Mouse (Mus musculus) liver, embryonic 12.5 days (tissue): Measurements from ENCODE around the gene 4933416C03Rik. TPM values are rescaled to one million over a fixed set of nuclear protein-coding genes. Genes with fewer than 3 reads are reported as not detected.

Source experiments
- ATAC-seq: fragments of 200-750 bp; cut with Nextera tagmentation; 2 replicates; pipeline ENCODE4 v1.8.0; 2017; ENCODE audit warnings: moderate number of reproducible peaks, mild to moderate bottlenecking, moderate library complexity
- H3K27ac ChIP-seq: fragments of 300-500 bp; sonication (generic); 2 replicates; pipeline ENCODE4 v1.5.1; 2016; ENCODE audit warnings: mild to moderate bottlenecking
- H3K27me3 ChIP-seq: fragments of 300-500 bp; sonication (generic); replicated peaks from 2 replicates; pipeline ENCODE4 v1.6.1; 2016; ENCODE audit warnings: mild to moderate bottlenecking, moderate library complexity
- H3K36me3 ChIP-seq: fragments of 300-500 bp; sonication (generic); 2 replicates; pipeline ENCODE4 v1.6.1; 2016; ENCODE audit warnings: mild to moderate bottlenecking, moderate library complexity
- H3K4me1 ChIP-seq: fragments of 300-500 bp; sonication (generic); 2 replicates; pipeline ENCODE4 v1.6.1; 2016
- H3K4me2 ChIP-seq: fragments of 300-500 bp; sonication (generic); 2 replicates; pipeline ENCODE4 v1.6.1; 2016; ENCODE audit warnings: mild to moderate bottlenecking, moderate library complexity
- H3K4me3 ChIP-seq: fragments of 300-500 bp; sonication (generic); 2 replicates; pipeline ENCODE4 v1.5.1; 2016; ENCODE audit warnings: mild to moderate bottlenecking, moderate library complexity
- H3K9ac ChIP-seq: fragments of 300-500 bp; sonication (generic); 2 replicates; pipeline ENCODE4 v1.6.1; 2016; ENCODE audit warnings: mild to moderate bottlenecking, moderate library complexity
- H3K9me3 ChIP-seq: fragments of 300-500 bp; sonication (generic); replicated peaks from 2 replicates; pipeline ENCODE4 v1.6.1; 2016; ENCODE audit warnings: mild to moderate bottlenecking, moderate library complexity
- WGBS: fragments of 180-500 bp; shearing (Covaris S2); methylation state at CpG from one replicate; pipeline ENCODE4 v1.1.7; 2016; ENCODE audit not compliant: insufficient replicate concordance; 5-methylcytosine and 5-hydroxymethylcytosine counted together
- polyA plus RNA-seq: library from polyadenylated mRNA; unstranded; fragments of >200 nt; fragmentation: Nextera tagmentation; extraction: Ambion mirVana; gene quantifications from 2 replicates; pipeline ENCODE4 v1.2.1, GENCODE M21; 2016

4933416C03Rik gene
- polyA plus RNA-seq: not detected in 2 replicates

DNA sequence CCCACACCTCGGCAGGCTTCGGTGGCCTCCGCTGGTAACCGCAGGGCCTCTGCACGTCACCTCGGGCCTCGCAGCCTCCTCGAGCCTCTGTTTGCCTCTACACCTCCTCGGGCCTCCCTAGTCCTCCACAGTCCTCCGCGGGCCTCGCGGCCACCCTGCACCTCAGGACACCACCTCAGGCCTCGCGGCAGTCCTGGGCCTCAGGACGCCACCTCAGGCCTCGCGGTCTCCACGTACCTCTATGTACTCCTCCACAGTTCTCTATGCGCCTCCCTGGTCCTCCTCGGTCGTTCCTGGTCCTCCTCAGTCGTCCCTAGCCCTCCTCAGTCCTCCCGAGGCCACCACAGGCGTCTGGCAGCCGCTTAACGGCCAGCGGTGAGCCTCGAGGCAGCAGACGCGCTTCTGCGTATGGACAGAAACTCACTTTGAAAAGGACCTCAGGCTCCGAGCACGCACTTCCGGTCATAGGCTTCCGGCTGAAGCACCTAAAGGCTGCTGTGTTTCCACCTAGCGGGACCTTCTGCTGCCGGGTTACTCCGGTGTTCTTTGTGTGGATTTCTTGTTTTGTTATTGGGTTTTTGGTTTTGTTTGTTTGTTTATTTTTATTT lies at the start of gene 4933416C03Rik:
Gene 4933416C03Rik (minus strand): TSS at position 51 of the 608 bp plus-strand sequence.
- 86% methylated on average over 39 of the region's 39 CpGs for WGBS
- H3K27ac ChIP-seq: no peak within 1 kb of the TSS
- H3K27me3 ChIP-seq: no peaks in the 10 kb centered on the region
- no peak within 1 kb of the TSS for H3K4me3 ChIP-seq
- H3K4me1 ChIP-seq: no peaks in the 10 kb centered on the region
- no peaks in the 10 kb centered on the region for H3K36me3 ChIP-seq
- H3K9me3 ChIP-seq: peaks cover 5% of the 10 kb centered on the region; the same call in 1 of the 2 replicates
- H3K9ac ChIP-seq: no peak within 1 kb of the TSS
- no peak within 1 kb of the TSS for H3K4me2 ChIP-seq
- ATAC-seq: no peak

DNA sequence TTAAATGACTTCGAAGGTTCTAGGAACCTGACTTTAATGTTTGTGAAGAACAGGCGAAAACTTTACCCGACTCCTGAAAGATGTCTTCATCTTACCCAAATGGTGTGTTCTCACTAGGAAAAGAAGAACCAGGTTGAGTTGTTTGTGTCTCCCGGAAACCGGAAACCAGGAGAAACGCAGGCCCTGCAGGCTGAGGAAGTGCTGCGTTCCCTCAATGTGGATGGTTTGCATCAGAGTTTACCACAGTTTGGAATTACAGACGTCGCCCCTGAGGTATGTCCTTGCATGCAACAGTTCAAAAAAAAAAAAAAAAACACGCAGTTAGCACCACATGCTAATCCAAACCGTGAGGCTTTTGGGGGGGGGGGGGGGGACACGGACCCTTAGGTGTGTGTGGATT lies 48.6 kb upstream of the 4933416C03Rik start:
- H3K4me1 ChIP-seq: no peaks in the 10 kb centered on the region
- H3K27ac ChIP-seq: no peak overlapping the region
- H3K36me3 ChIP-seq: no peaks in the 10 kb centered on the region
- H3K27me3 ChIP-seq: no peaks in the 10 kb centered on the region
- H3K4me2 ChIP-seq: no peak overlapping the region
- H3K9me3 ChIP-seq: no peaks in the 10 kb centered on the region
- no peak overlapping the region for H3K4me3 ChIP-seq
- no peak overlapping the region for H3K9ac ChIP-seq
- WGBS: 53% methylated on average over 10 of the region's 12 CpGs
- no peak for ATAC-seq

DNA sequence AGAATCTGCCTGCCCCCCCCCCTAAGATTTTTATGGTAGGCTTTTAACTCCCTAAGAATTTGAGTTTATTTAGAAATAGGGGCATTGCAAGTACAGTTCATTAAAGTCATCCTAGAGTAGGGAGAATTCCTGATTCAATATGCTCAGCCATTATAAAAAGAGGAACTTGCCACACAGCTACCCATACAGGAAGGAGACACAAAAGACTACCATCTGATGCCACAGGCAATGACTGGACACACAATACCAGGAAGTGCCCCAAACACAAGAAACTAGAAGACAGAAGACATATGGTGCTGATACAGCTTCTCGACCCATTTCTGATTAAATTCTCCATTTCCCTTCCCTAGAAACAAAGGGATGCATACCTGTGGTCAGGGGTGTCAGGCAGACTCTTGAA lies 43.0 kb upstream of the 4933416C03Rik start:
- 0% methylated on average over 1 of the region's 1 CpGs for WGBS
- H3K9ac ChIP-seq: no peak overlapping the region
- no peak overlapping the region for H3K4me3 ChIP-seq
- H3K9me3 ChIP-seq: peaks cover 4% of the 10 kb centered on the region; the same call in 1 of the 2 replicates
- no peaks in the 10 kb centered on the region for H3K36me3 ChIP-seq
- ATAC-seq: no peak
- no peaks in the 10 kb centered on the region for H3K27me3 ChIP-seq
- no peaks in the 10 kb centered on the region for H3K4me1 ChIP-seq
- no peak overlapping the region for H3K27ac ChIP-seq
- H3K4me2 ChIP-seq: no peak overlapping the region

DNA sequence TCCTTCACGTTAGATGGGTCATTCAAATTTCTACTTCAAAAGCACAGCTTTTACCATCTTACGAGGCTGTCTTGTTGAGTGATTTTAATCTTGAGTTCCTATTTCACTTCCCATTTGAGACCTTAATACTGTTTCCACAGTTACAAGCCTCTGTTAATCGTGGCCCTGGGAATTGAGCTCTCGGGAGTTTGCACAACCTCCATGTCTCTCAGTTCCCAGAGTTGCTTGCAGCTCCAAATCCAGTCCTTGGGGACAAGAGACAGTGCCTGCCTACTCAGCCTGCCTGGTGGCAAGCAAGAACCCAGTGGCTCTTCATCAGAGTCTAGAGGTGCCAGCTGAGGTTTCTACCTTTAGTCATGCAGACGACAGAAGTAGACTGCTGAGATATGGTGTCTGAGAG lies 41.0 kb upstream of the 4933416C03Rik start:
- H3K9me3 ChIP-seq: peaks cover 4% of the 10 kb centered on the region; the same call in 1 of the 2 replicates
- H3K27me3 ChIP-seq: no peaks in the 10 kb centered on the region
- no peak for ATAC-seq
- H3K4me3 ChIP-seq: no peak overlapping the region
- no peak overlapping the region for H3K4me2 ChIP-seq
- H3K36me3 ChIP-seq: no peaks in the 10 kb centered on the region
- no peak overlapping the region for H3K27ac ChIP-seq
- no peaks in the 10 kb centered on the region for H3K4me1 ChIP-seq
- WGBS: 74% methylated on average over 5 of the region's 5 CpGs
- H3K9ac ChIP-seq: no peak overlapping the region

DNA sequence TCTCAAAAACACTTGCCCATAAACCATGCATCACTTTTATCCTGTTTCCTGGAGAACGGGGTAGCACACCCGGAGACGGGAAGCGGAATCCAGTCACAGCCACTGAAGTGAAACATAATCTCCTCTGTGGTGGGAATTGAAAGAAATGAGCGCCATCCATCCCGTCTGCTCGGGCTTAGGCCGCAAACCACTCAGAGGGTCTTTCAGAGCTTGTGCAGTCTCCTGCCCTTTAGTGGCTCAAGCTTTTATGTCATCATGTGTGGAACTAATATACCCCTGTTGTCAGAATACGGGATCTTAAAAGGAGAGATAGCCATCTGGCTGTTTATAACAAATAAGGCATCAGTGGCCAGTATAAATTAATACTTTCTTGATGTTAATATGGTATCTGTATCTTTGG lies 32.4 kb upstream of the 4933416C03Rik start:
- Histone ChIP-seq H3K9ac (no peak overlapping the region), H3K27me3 (no peaks in the 10 kb centered on the region), H3K4me3 (no peak overlapping the region), H3K4me2 (no peak overlapping the region), H3K36me3 (no peaks in the 10 kb centered on the region), H3K4me1 (no peaks in the 10 kb centered on the region), H3K9me3 (no peaks in the 10 kb centered on the region), H3K27ac (no peak overlapping the region)
- 75% methylated on average over 9 of the region's 9 CpGs for WGBS
- ATAC-seq: no peak

DNA sequence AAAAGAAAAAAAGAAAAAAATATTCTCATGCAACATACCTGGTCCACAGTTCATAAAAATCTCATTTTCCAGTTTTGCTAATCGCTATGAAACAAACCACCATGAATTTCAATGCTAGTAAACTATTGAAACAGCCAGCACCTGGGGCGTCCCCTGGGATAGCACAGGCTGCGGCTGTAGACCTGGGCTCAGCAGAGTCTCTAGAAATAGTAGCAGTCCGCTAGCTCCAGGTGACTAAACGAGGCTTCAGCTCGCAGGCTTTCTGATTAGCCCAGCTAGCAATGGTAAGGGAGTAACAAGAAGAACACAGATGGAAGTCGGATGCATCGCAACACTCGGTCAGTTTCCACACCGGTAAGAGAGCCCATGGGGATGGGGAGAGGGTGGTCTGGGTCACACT lies 30.0 kb upstream of the 4933416C03Rik start:
- H3K27me3 ChIP-seq: no peaks in the 10 kb centered on the region
- H3K9ac ChIP-seq: no peak overlapping the region
- H3K4me3 ChIP-seq: no peak overlapping the region
- H3K27ac ChIP-seq: no peak overlapping the region
- ATAC-seq: no peak
- H3K9me3 ChIP-seq: no peaks in the 10 kb centered on the region
- H3K4me1 ChIP-seq: no peaks in the 10 kb centered on the region
- no peak overlapping the region for H3K4me2 ChIP-seq
- WGBS: 77% methylated on average over 10 of the region's 10 CpGs
- H3K36me3 ChIP-seq: no peaks in the 10 kb centered on the region

DNA sequence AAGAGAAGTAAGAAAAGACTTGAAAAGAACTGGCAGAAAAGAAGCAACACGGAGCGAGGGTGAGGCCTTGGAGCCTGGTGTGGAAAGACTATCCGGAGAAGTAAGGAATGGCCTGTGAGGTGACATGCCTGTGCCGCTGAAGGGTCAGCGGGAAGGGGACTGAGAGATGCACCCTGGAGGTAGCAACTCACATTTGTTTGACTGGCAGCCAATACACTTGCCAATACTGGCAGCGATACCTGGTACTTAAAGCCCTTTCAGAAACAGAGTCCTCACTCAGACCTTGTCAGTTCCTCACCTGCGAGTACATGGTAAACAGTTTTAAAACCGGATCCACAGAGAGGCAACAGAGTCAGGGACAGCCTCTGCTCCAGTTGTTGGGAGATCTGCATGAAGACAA lies 26.5 kb upstream of the 4933416C03Rik start:
- Histone ChIP-seq H3K27me3 (no peaks in the 10 kb centered on the region), H3K4me3 (no peak overlapping the region), H3K4me1 (no peaks in the 10 kb centered on the region), H3K27ac (no peak overlapping the region), H3K4me2 (no peak overlapping the region), H3K9ac (no peak overlapping the region), H3K9me3 (no peaks in the 10 kb centered on the region), H3K36me3 (no peaks in the 10 kb centered on the region)
- 70% methylated on average over 8 of the region's 8 CpGs for WGBS
- no peak for ATAC-seq

DNA sequence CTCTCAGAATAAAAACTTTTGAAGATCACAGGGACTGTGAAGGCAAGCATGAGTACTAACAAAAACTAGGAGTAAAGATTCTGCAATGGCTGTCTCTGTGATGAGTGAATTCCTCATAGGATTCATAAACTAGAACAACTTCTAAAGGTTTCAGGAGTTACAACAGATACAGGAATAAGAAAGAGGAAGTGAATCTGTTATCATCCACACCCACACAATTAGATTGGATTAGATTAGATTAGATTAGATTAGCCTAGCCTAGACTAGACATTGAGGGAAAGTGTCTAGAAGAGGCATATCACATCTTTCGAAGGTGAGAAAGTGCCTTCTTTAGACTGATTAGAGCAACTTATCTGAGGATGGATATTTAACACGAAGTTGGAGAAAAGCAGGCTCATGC lies 21.5 kb upstream of the 4933416C03Rik start:
- Histone ChIP-seq H3K9me3 (no peaks in the 10 kb centered on the region), H3K27ac (no peak overlapping the region), H3K4me3 (no peak overlapping the region), H3K4me2 (no peak overlapping the region), H3K4me1 (no peaks in the 10 kb centered on the region), H3K9ac (no peak overlapping the region), H3K27me3 (no peaks in the 10 kb centered on the region), H3K36me3 (no peaks in the 10 kb centered on the region)
- 44% methylated on average over 2 of the region's 2 CpGs for WGBS
- ATAC-seq: no peak

DNA sequence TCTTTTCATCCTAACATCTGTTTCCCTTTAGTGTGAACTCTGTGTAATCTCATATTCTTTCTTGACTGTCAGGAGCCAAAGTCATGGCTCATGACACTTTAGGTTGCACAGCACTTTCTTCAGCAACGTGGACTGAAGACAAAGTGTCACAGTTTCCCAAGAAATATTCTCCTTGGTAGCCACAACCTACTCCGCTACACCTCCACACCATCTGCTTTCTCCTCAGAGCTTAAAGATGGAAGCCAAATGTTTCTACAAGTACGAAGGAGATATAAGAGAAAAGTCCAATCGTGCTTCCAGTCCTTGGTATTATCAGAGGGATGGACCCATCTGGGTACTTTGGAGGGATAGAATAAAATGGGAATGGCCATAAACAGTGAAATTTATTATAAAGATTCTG lies 18.5 kb upstream of the 4933416C03Rik start:
- no peaks in the 10 kb centered on the region for H3K9me3 ChIP-seq
- no peaks in the 10 kb centered on the region for H3K4me1 ChIP-seq
- WGBS: 63% methylated on average over 4 of the region's 4 CpGs
- H3K4me2 ChIP-seq: no peak overlapping the region
- ATAC-seq: no peak
- H3K27me3 ChIP-seq: no peaks in the 10 kb centered on the region
- no peaks in the 10 kb centered on the region for H3K36me3 ChIP-seq
- H3K9ac ChIP-seq: no peak overlapping the region
- no peak overlapping the region for H3K27ac ChIP-seq
- no peak overlapping the region for H3K4me3 ChIP-seq

DNA sequence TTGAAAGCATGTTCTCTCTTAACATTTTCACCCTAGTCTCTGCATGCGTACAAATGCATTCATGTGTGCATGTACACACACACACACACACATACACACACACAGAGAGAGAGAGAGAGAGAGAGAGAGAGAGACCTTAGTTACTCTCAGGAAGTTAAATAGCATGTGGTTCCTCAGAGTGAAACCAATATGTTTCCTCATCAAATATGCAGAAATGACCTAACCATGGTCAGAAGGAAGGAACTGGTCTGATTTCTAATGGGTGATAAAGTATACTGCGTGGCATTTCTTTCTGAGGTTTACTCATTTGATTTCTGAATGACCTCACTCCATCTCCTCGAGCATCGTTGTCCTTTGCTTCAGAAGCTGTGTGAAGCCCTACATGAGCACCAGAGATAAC lies 17.5 kb upstream of the 4933416C03Rik start:
- ATAC-seq: no peak
- Histone ChIP-seq H3K36me3 (no peaks in the 10 kb centered on the region), H3K9me3 (no peaks in the 10 kb centered on the region), H3K27ac (no peak overlapping the region), H3K9ac (no peak overlapping the region), H3K4me3 (no peak overlapping the region), H3K4me1 (no peaks in the 10 kb centered on the region), H3K4me2 (no peak overlapping the region), H3K27me3 (no peaks in the 10 kb centered on the region)
- WGBS: 47% methylated on average over 4 of the region's 4 CpGs

DNA sequence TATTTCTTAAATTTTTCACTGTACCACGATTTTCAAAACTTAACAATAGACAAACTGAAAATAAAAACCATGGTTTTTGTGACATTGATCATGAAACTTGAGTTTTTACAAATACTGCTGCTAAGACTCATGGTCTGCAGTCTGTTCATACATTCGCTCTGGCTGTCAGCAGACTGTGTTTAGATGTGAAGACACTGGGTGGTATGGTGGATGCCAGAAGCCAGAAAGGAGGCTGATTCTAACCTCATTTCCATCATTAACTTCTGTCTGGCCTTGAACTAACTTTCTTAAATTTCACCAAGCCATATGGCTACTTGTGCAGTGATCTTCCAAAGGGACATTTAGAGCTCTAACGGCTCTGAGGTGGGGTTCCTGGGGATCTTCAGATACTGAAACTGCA lies 16.7 kb upstream of the 4933416C03Rik start:
- Histone ChIP-seq H3K9me3 (no peaks in the 10 kb centered on the region), H3K27ac (no peak overlapping the region), H3K27me3 (no peaks in the 10 kb centered on the region), H3K36me3 (no peaks in the 10 kb centered on the region), H3K4me3 (no peak overlapping the region), H3K4me2 (no peak overlapping the region), H3K4me1 (no peaks in the 10 kb centered on the region), H3K9ac (no peak overlapping the region)
- WGBS: 53% methylated on average over 3 of the region's 3 CpGs
- no peak for ATAC-seq

DNA sequence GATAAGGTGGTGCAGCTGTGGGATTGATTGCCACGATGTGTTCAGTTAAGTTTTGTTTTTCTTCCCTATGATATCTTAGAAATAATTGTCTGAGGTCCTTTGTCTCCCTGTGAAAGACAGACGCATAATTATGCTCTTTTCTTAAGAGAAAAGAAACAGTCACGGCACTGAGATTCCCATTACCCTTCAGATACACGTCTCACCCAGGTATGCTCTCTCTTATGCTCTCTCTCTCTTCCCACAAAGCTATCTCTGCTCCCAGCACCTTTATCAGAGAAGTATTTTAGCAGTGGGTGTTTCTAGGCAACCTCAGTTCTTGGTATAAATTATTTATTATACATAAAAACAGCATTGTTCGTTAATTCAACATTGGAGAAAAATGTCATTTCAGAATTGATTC lies 11.6 kb upstream of the 4933416C03Rik start:
- H3K36me3 ChIP-seq: no peaks in the 10 kb centered on the region
- H3K9me3 ChIP-seq: no peaks in the 10 kb centered on the region
- H3K9ac ChIP-seq: no peak overlapping the region
- H3K27ac ChIP-seq: no peak overlapping the region
- H3K4me1 ChIP-seq: no peaks in the 10 kb centered on the region
- H3K27me3 ChIP-seq: no peaks in the 10 kb centered on the region
- no peak for ATAC-seq
- 51% methylated on average over 5 of the region's 5 CpGs for WGBS
- no peak overlapping the region for H3K4me3 ChIP-seq
- no peak overlapping the region for H3K4me2 ChIP-seq

DNA sequence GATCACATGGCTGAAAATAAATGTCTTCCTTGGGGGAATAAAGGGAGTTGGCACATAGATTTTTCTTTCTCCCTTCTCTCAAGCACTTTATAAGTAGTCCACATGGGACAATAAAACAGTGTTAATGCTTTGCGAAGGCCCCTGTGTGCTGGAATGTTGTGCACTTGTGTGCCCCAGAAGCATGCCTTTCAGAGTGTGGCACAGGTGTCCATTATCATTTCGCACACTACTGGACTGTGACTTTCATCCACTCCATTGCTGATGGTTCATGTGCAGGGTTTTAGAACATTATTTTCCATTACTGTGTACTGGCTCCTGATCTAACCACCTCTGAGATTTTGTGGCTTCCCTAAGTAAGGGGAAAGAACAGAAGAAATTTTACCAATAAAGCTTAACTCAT lies 10.1 kb upstream of the 4933416C03Rik start:
- Histone ChIP-seq H3K27ac (no peak overlapping the region), H3K9ac (no peak overlapping the region), H3K4me2 (no peak overlapping the region), H3K9me3 (no peaks in the 10 kb centered on the region), H3K4me3 (no peak overlapping the region), H3K27me3 (no peaks in the 10 kb centered on the region), H3K4me1 (no peaks in the 10 kb centered on the region), H3K36me3 (no peaks in the 10 kb centered on the region)
- 73% methylated on average over 2 of the region's 2 CpGs for WGBS
- ATAC-seq: no peak
